Mouse (Mus musculus) regulatory T cell (primary cell): ENCODE data around the gene Rsph10b.

Experiments
- in situ Hi-C: fragments of 300-600 bp; cut with MboI, MseI; formaldehyde crosslinking; loops from one replicate; pipeline ENCODE4 v1.15.1; 2025; ENCODE audit warnings: high pct_unique_total_duplicates

Gene Rsph10b

GRCm38 (mm10) chr5:143932831-143933230, at the start of gene Rsph10b:
Gene Rsph10b, plus strand, starts transcription at chr5:143933035.
- in situ Hi-C loops, result no loop called here

GRCm38 (mm10) chr5:143885274-143885673, 47.6 kb upstream of the Rsph10b start:
- in situ Hi-C loops, result no loop called here

GRCm38 (mm10) chr5:143890741-143891140, 42.1 kb upstream of the Rsph10b start:
- in situ Hi-C loops, result no loop called here

- in situ Hi-C loops, result no loop called here
Observed at GRCm38 (mm10) chr5:143892255-143892886, 40.5 kb upstream of the Rsph10b start.

GRCm38 (mm10) chr5:143893396-143893795, 39.4 kb upstream of the Rsph10b start:
- in situ Hi-C loops, result no loop called here

GRCm38 (mm10) chr5:143897635-143898330, 35.1 kb upstream of the Rsph10b start, which contains the start of gene Ankrd61:
Gene Ankrd61, minus strand, starts transcription at chr5:143897685.
- in situ Hi-C loops, result no loop called here

- in situ Hi-C loops, result no loop called here
Observed at GRCm38 (mm10) chr5:143902111-143902510, 30.7 kb upstream of the Rsph10b start.

GRCm38 (mm10) chr5:143903813-143904212, 29.0 kb upstream of the Rsph10b start:
- in situ Hi-C loops, result no loop called here

GRCm38 (mm10) chr5:143906429-143906828, 26.4 kb upstream of the Rsph10b start:
- in situ Hi-C loops, result loop anchor here (5.0 kb wide), 1 partner anchor 179 kb away; no protein-coding TSS in a partner anchor

GRCm38 (mm10) chr5:143908926-143909325, 23.9 kb upstream of the Rsph10b start:
- in situ Hi-C loops, result loop anchor here (5.0 kb wide), 1 partner anchor 182 kb away; no protein-coding TSS in a partner anchor

GRCm38 (mm10) chr5:143909417-143910400, 23.1 kb upstream of the Rsph10b start, which contains the start of the genes Aimp2 and Pms2:
Gene Aimp2, minus strand, starts transcription at chr5:143909847.
Gene Pms2, plus strand, starts transcription at chr5:143909964.
- in situ Hi-C loops, result loop anchor here (5.0 kb wide), 1 partner anchor 182 kb away; no protein-coding TSS in a partner anchor

- in situ Hi-C loops, result no loop called here
Observed at GRCm38 (mm10) chr5:143916221-143916620, 16.6 kb upstream of the Rsph10b start.

GRCm38 (mm10) chr5:143917418-143917817, 15.4 kb upstream of the Rsph10b start:
- in situ Hi-C loops, result no loop called here

GRCm38 (mm10) chr5:143918120-143918519, 14.7 kb upstream of the Rsph10b start:
- in situ Hi-C loops, result no loop called here

- in situ Hi-C loops, result no loop called here
Observed at GRCm38 (mm10) chr5:143924781-143925452, 7.9 kb upstream of the Rsph10b start.

GRCm38 (mm10) chr5:143927875-143928274, 5.0 kb upstream of the Rsph10b start, which contains the start of gene Gm42421:
Gene Gm42421, plus strand, starts transcription at chr5:143928175.
- in situ Hi-C loops, result no loop called here

GRCm38 (mm10) chr5:143929291-143929690, 3.5 kb upstream of the Rsph10b start:
- in situ Hi-C loops, result no loop called here

- in situ Hi-C loops, result no loop called here
Observed at GRCm38 (mm10) chr5:143930656-143931055, 2.2 kb upstream of the Rsph10b start.

GRCm38 (mm10) chr5:143931863-143932580, 813 bp upstream of the Rsph10b start:
- in situ Hi-C loops, result no loop called here

GRCm38 (mm10) chr5:143933414-143933813, 579 bp downstream of the Rsph10b start:
- in situ Hi-C loops, result no loop called here
